26 mouse cellular contexts compared by ENCODE assay signal in the genomic region with DNA sequence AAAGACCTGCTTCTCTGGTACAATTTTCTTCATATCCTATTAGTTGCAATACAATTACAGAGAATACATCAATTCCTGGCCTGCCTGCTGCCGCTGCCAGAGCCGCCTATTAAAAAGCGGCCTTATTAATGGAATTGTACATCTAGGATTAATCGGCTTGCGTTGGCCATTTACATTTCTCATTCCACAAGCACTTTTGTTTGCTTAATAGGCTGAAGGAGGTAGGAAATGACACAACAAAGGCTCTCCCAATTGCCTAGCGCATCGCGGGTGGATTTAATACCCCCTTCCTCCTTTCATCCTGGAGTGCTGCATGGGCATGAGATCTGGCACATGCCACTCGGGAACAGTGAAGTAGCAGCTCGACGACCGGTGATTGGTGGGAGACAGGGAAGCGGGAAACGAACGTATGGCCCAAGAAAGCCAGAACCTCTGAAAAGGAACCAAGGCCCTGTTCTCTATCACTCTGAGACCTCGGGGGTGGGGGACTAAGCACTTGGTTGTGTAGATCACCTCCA. TPM values are rescaled to one million over a fixed set of nuclear protein-coding genes. Genes with fewer than 3 reads are reported as not detected.
DNase-seq lines count a peak whose midpoint lies in the region; ATAC-seq and TF ChIP-seq lines count a peak whose summit lies in the region.
"Had no signal": no experiment of that assay in that cellular context is flagged by ENCODE, and none has a peak within 500 bp of the region (broad histone marks: within the 10 kb centered on the region; RNA-seq: fewer than 3 reads in every experiment).

No protein-coding gene starts in this region.

- peak overlapping the region; percentile 58; the same call in 1 of the 2 replicates for H3K27ac ChIP-seq in midbrain, embryonic 13.5 days
- H3K27ac ChIP-seq in midbrain, embryonic 11.5 days (ENCODE audit: low read depth, low read length): no peak overlapping the region
- peak overlapping the region; percentile 67 for H3K27ac ChIP-seq in neural tube, embryonic 14.5 days (ENCODE audit: low read depth, low read length)
- H3K27ac ChIP-seq: heart, embryonic 10.5 days; heart, embryonic 15.5 days; liver, embryonic 12.5 days had no signal

- WGBS in midbrain, embryonic 13.5 days: 49% methylated on average over 16 of the region's 16 CpGs
- 77% methylated on average over 16 of the region's 16 CpGs for WGBS in midbrain, embryonic 11.5 days
- WGBS in neural tube, embryonic 14.5 days: 59% methylated on average over 16 of the region's 16 CpGs

- H3K27me3 ChIP-seq in midbrain, embryonic 13.5 days: peaks cover 10% of the 10 kb centered on the region; the same call in 1 of the 2 replicates
- peaks cover 3% of the 10 kb centered on the region; the same call in 1 of the 2 replicates for H3K27me3 ChIP-seq in midbrain, embryonic 11.5 days (ENCODE audit: control insufficient read depth, insufficient read depth, low read length)
- no peaks in the 10 kb centered on the region for H3K27me3 ChIP-seq in neural tube, embryonic 14.5 days (ENCODE audit: control insufficient read depth, insufficient read depth, low read length)
- H3K27me3 ChIP-seq: liver, embryonic 12.5 days had no signal

- no peaks in the 10 kb centered on the region for H3K36me3 ChIP-seq in midbrain, embryonic 13.5 days
- no peaks in the 10 kb centered on the region for H3K36me3 ChIP-seq in midbrain, embryonic 11.5 days (ENCODE audit: control insufficient read depth, insufficient read depth, low read length)
- no peaks in the 10 kb centered on the region for H3K36me3 ChIP-seq in neural tube, embryonic 14.5 days (ENCODE audit: control insufficient read depth, insufficient read depth, low read length)
- H3K36me3 ChIP-seq: heart, embryonic 10.5 days; heart, embryonic 15.5 days; liver, embryonic 12.5 days had no signal

- DNase-seq in heart, adult 11 months: peak; percentile 75
- no peak for DNase-seq in heart, adult 9 months (ENCODE audit: low spot score in 2 of 2)
- no peak for DNase-seq in midbrain, embryonic 11.5 days (ENCODE audit: low spot score, missing footprints)
- DNase-seq in brain, embryonic 14.5 days (ENCODE audit: low read depth): peak; percentile 74
- DNase-seq in adipocyte (ENCODE audit: low spot score): no peak
- DNase-seq: adrenal gland, adult 2 months; adrenal gland, postnatal 36 days; cerebellum, adult 2 months; cerebellum, postnatal 14 days; gastrocnemius, postnatal 10 days; kidney, adult 9 months; kidney, postnatal 10 days; layer of hippocampus, postnatal 36 days; left cerebral cortex, postnatal 4 days; liver, postnatal 0 days; lung, postnatal 36 days; right cerebral cortex, postnatal 14 days; thymus, postnatal 4 days had no signal

- H3K9me3 ChIP-seq in midbrain, embryonic 13.5 days: no peaks in the 10 kb centered on the region
- H3K9me3 ChIP-seq in midbrain, embryonic 11.5 days (ENCODE audit: control insufficient read depth, low read length): no peaks in the 10 kb centered on the region
- no peaks in the 10 kb centered on the region for H3K9me3 ChIP-seq in neural tube, embryonic 14.5 days (ENCODE audit: control insufficient read depth, low read length)
- H3K9me3 ChIP-seq: heart, embryonic 10.5 days; heart, embryonic 15.5 days; liver, embryonic 12.5 days had no signal

- ATAC-seq in midbrain, embryonic 13.5 days: peak; percentile 62; the same call in 1 of the 2 replicates
- no peak for ATAC-seq in midbrain, embryonic 11.5 days (ENCODE audit: low FRiP score)
- no peak for ATAC-seq in neural tube, embryonic 14.5 days (ENCODE audit: low read depth)
- ATAC-seq: CD4-positive, CD25-positive, alpha-beta regulatory T cell, adult 4 months; intestine, postnatal 0 days; liver, embryonic 12.5 days; liver, postnatal 0 days had no signal

- no peak overlapping the region for H3K4me3 ChIP-seq in midbrain, embryonic 13.5 days (replicated peaks)
- no peak overlapping the region for H3K4me3 ChIP-seq in midbrain, embryonic 11.5 days (ENCODE audit: low read depth, low read length)
- H3K4me3 ChIP-seq in neural tube, embryonic 14.5 days (ENCODE audit: low read depth, low read length): no peak overlapping the region
- H3K4me3 ChIP-seq: erythroblast, embryonic 14.5 days; heart, embryonic 10.5 days; heart, embryonic 15.5 days; liver, embryonic 12.5 days had no signal

- H3K4me1 ChIP-seq in midbrain, embryonic 13.5 days (replicated peaks): peaks cover 38% of the 10 kb centered on the region
- H3K4me1 ChIP-seq in midbrain, embryonic 11.5 days (ENCODE audit: control insufficient read depth, insufficient read depth, low read length): peaks cover 9% of the 10 kb centered on the region
- peaks cover 22% of the 10 kb centered on the region; the same call in 1 of the 2 replicates for H3K4me1 ChIP-seq in neural tube, embryonic 14.5 days (ENCODE audit: control insufficient read depth, insufficient read depth, low read length)
- H3K4me1 ChIP-seq: liver, embryonic 12.5 days had no signal

- no peak overlapping the region for H3K9ac ChIP-seq in midbrain, embryonic 13.5 days (replicated peaks)
- H3K9ac ChIP-seq in midbrain, embryonic 11.5 days (ENCODE audit: low read length): no peak overlapping the region
- no peak overlapping the region for H3K9ac ChIP-seq in neural tube, embryonic 14.5 days (replicated peaks; ENCODE audit: low read depth, low read length)
- H3K9ac ChIP-seq: heart, embryonic 15.5 days; liver, embryonic 12.5 days; liver, postnatal 0 days had no signal

- no peak for TF ChIP-seq POLR2A in brain, embryonic 14.5 days (IDR thresholded peaks at IDR 0.05; ENCODE audit: borderline replicate concordance, extremely low read depth, insufficient read depth, insufficient read length, poor library complexity, severe bottlenecking)

- no peak for TF ChIP-seq CTCF in brain, embryonic 14.5 days (IDR thresholded peaks at IDR 0.05; ENCODE audit: borderline replicate concordance, extremely low read depth, insufficient read depth, insufficient read length)

- H3K4me2 ChIP-seq in midbrain, embryonic 13.5 days (replicated peaks): no peak overlapping the region
- H3K4me2 ChIP-seq in midbrain, embryonic 11.5 days: no peak overlapping the region
- H3K4me2 ChIP-seq in neural tube, embryonic 14.5 days (ENCODE audit: low read depth, low read length): no peak overlapping the region
- H3K4me2 ChIP-seq: heart, embryonic 15.5 days; liver, embryonic 12.5 days had no signal

RNA-seq across cellular contexts. Expression of a gene that starts 23.4 kb away (rescaled TPM):
- 125 and 129 TPM in 2 replicates for polyA plus RNA-seq in midbrain, embryonic 13.5 days (2015; fragmentation: Nextera tagmentation; extraction: Ambion mirVana)
- polyA plus RNA-seq in midbrain, embryonic 11.5 days (2014; fragmentation: Nextera tagmentation; extraction: Ambion mirVana): 14.1 and 19.7 TPM in 2 replicates
- polyA plus RNA-seq in brain, embryonic 14.5 days (2012; rRNA removed): 48.6 and 95.1 TPM in 2 replicates
- 232 and 237 TPM in 2 replicates for polyA plus RNA-seq in neural tube, embryonic 14.5 days (2014; fragmentation: Nextera tagmentation; extraction: Ambion mirVana)
- polyA plus RNA-seq: CD4-positive, CD25-positive, alpha-beta regulatory T cell, adult 4 months had no signal

Comparison
In these comparisons a context has a peak if more than half of its experiments do, and no peak if none do; other contexts are left out.
1. DNase-seq: peak in heart, adult 11 months (single experiment) and brain, embryonic 14.5 days (single experiment); none in heart, adult 9 months (0 of 2), midbrain, embryonic 11.5 days (single experiment) and adipocyte (single experiment).